Mouse (Mus musculus) ES-Bruce4 (cell line): Measurements from ENCODE around the gene Adcy5.

ENCODE experiments used
- CTCF ChIP-seq: IDR thresholded peaks from one replicate; pipeline ENCODE4 v1.8.1; 2011; ENCODE audit warnings: low read depth, low read length
- EP300 ChIP-seq: IDR thresholded peaks from 2 replicates; pipeline ENCODE4 v1.6.1; 2011; ENCODE audit warnings: low read depth, low read length; ENCODE audit not compliant: insufficient read depth
- POLR2A ChIP-seq: IDR thresholded peaks from one replicate; pipeline ENCODE4 v1.8.1; 2011; ENCODE audit warnings: low read length; ENCODE audit not compliant: insufficient read depth

GRCm38 (mm10) chr16:35140620-35140975 lies 14.1 kb upstream of the Adcy5 start:
- TF ChIP-seq EP300 (no peak), CTCF (no peak), POLR2A (no peak)
